Mouse (Mus musculus) midbrain, embryonic 14.5 days (tissue): ENCODE results near the gene 9130409I23Rik. TPM values are rescaled to one million over a fixed set of nuclear protein-coding genes. Genes with fewer than 3 reads are reported as not detected.

Experiments
- ATAC-seq: fragments of 200-750 bp; cut with Nextera tagmentation; 2 replicates; pipeline ENCODE4 v1.8.0; 2017; ENCODE audit warnings: moderate number of reproducible peaks, moderate library complexity; ENCODE audit not compliant: low FRiP score, low TSS enrichment
- DNase-seq: peaks from one replicate; pipeline ENCODE4 v3.0.0-alpha.2; 2015
- H3K27ac ChIP-seq: fragments of 300-500 bp; sonication (generic); replicated peaks from 2 replicates; pipeline ENCODE4 v1.5.1; 2014; ENCODE audit warnings: mild to moderate bottlenecking, low read depth, low read length, moderate library complexity
- H3K27me3 ChIP-seq: fragments of 300-500 bp; sonication (generic); 2 replicates; pipeline ENCODE4 v1.6.1; 2014; ENCODE audit warnings: low read length, control low read depth, mixed read lengths; ENCODE audit not compliant: control insufficient read depth, insufficient read depth
- H3K36me3 ChIP-seq: fragments of 300-500 bp; sonication (generic); 2 replicates; pipeline ENCODE4 v1.6.1; 2014; ENCODE audit warnings: low read length, control low read depth; ENCODE audit not compliant: control insufficient read depth, insufficient read depth
- H3K4me1 ChIP-seq: fragments of 300-500 bp; sonication (generic); 2 replicates; pipeline ENCODE4 v1.6.1; 2014; ENCODE audit warnings: mild to moderate bottlenecking, antibody characterized with exemption, low read length, control low read depth; ENCODE audit not compliant: control insufficient read depth, insufficient read depth
- H3K4me2 ChIP-seq: fragments of 300-500 bp; sonication (generic); 2 replicates; pipeline ENCODE4 v1.6.1; 2014; ENCODE audit warnings: mild to moderate bottlenecking, low read length, moderate library complexity
- H3K4me3 ChIP-seq: fragments of 300-500 bp; sonication (generic); replicated peaks from 2 replicates; pipeline ENCODE4 v1.5.1; 2014; ENCODE audit warnings: low read depth, low read length
- H3K9ac ChIP-seq: fragments of 300-500 bp; sonication (generic); replicated peaks from 2 replicates; pipeline ENCODE4 v1.6.1; 2014; ENCODE audit warnings: mild to moderate bottlenecking, low read length, moderate library complexity
- H3K9me3 ChIP-seq: fragments of 300-500 bp; sonication (generic); 2 replicates; pipeline ENCODE4 v1.6.1; 2016; ENCODE audit warnings: low read length, control low read depth, mixed read lengths; ENCODE audit not compliant: control insufficient read depth
- WGBS: fragments of 180-500 bp; shearing (Covaris S2); extraction: QIAGEN DNeasy Blood & Tissue Kit; methylation state at CpG from one replicate; pipeline ENCODE4 v1.1.7; 2014; 5-methylcytosine and 5-hydroxymethylcytosine counted together
- polyA plus RNA-seq: library from polyadenylated mRNA; unstranded; fragments of >200 nt; fragmentation: Nextera tagmentation; extraction: Ambion mirVana; gene quantifications from 2 replicates; pipeline ENCODE4 v1.2.1, GENCODE M21; 2014

9130409I23Rik gene
- polyA plus RNA-seq, 1 experiment from 2014 or later, result not detected

DNA sequence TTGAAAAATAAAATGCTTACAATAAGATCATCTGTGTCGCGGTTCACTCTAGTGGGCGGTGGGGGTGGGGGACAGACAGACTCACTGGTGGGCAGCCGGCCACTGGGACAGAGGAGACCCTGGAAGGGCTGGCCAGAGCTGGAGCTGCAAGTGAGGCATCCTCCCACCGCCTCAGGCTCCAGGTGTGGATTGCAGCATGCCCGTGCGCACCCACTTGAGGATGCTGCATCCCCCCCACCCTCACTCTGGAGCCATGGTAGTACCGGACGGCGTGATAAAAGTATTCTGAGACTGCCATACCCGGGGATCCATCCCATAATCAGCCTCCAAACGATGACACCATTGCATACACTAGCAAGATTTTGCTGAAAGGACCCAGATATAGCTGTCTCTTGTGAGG is 39.0 kb downstream of the 9130409I23Rik start:
- Histone ChIP-seq H3K9me3 (no peaks in the 10 kb centered on the region), H3K4me3 (no peak overlapping the region), H3K9ac (no peak overlapping the region), H3K36me3 (peaks cover 44% of the 10 kb centered on the region), H3K27me3 (no peaks in the 10 kb centered on the region), H3K27ac (no peak overlapping the region), H3K4me1 (no peaks in the 10 kb centered on the region), H3K4me2 (no peak overlapping the region)
- ATAC-seq, result no peak
- DNase-seq, result no peak
- WGBS, result 87% methylated on average over 12 of the region's 12 CpGs

Other genes with a start within 250 kb of the 9130409I23Rik start
- gene H3f3a, start 237.3 kb upstream of the 9130409I23Rik start, polyA plus RNA-seq, result 3,827 and 3,910 TPM in 2 replicates
- gene Sde2, start 200.1 kb upstream of the 9130409I23Rik start, polyA plus RNA-seq, result 26.1 and 28.7 TPM in 2 replicates
- gene Lefty2, start 158.1 kb upstream of the 9130409I23Rik start, polyA plus RNA-seq, result 1.3 and 2.0 TPM in 2 replicates
- gene Pycr2, start 146.9 kb upstream of the 9130409I23Rik start, polyA plus RNA-seq, result 67.2 and 69.9 TPM in 2 replicates
- 0.28 TPM in 1 of 2 replicates, not detected in the other for gene Lefty1, start 116.2 kb upstream of the 9130409I23Rik start, polyA plus RNA-seq
- 0.36 and 1.2 TPM in 2 replicates for gene Tmem63a, start 108.9 kb upstream of the 9130409I23Rik start, polyA plus RNA-seq
- 2.7 and 3.2 TPM in 2 replicates for gene Ephx1, start 30.3 kb upstream of the 9130409I23Rik start, polyA plus RNA-seq
- 38.4 and 39.5 TPM in 2 replicates for gene Nvl, start 93.0 kb downstream of the 9130409I23Rik start, polyA plus RNA-seq
- 58.0 and 58.6 TPM in 2 replicates for gene Cnih4, start 93.5 kb downstream of the 9130409I23Rik start, polyA plus RNA-seq
- gene Wdr26, start 160.8 kb downstream of the 9130409I23Rik start, polyA plus RNA-seq, result 53.1 and 54.8 TPM in 2 replicates